Mouse (Mus musculus) urinary bladder, postnatal 10 days (tissue): ENCODE results near the gene Fcna.

Source experiments
- DNase-seq: peaks from one replicate; pipeline ENCODE4 v3.0.0; 2022; ENCODE audit warnings: low spot score

Fcna gene

DNA sequence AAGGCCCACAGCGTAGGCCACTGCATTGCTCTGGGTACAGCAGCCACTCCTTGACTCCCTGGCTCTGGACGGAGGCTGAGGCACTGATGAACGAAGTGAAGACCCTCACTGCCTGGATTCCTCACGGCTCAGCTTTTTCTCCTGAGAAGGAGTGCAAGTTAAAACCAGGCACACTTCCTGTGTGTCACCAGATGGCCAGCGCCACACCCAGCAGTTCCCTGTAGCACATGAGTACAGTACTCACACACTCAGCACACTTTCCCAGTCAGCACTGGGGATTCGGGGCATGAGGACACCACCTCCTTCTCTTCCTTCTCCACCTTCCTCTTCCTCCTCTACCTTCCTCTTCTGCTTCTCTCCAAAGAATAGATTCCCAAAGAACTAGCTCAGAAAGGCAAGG, at the start of gene Fcna:
TSS of gene Fcna (minus strand) at position 220 of the 400 bp plus-strand sequence.
- DNase-seq, result no peak

GRCm38 (mm10) chr2:25676486-25676885, 48.7 kb upstream of the Fcna start, which contains the start of gene Lcn6:
Gene Lcn6 (plus strand): TSS chr2:25676786.
- no peak for DNase-seq

GRCm38 (mm10) chr2:25666516-25666915, 38.7 kb upstream of the Fcna start:
- DNase-seq, result no peak

DNA sequence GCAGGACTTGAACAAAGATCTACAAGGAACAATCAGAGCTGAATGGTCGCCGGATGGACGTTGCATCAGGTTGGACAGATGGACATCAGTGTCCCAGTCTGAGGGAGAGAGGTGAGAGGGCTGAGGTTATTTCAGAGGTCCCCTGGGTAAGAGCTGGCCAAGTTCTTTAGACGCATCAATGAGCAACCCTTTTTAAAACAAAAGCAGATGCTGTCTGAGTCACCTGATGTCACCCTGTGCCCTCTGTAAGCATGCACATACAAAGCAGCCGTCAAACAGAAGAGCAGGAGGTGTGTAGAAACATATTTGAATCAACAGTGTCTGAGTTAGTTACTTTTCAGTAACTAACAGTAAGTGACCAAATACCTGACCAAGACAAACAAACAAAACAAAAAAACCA, 36.3 kb upstream of the Fcna start:
- no peak for DNase-seq

- DNase-seq, result no peak
Observed at GRCm38 (mm10) chr2:25663511-25663910, 35.7 kb upstream of the Fcna start.

- no peak for DNase-seq
Observed at GRCm38 (mm10) chr2:25661245-25661970, 33.6 kb upstream of the Fcna start.

DNA sequence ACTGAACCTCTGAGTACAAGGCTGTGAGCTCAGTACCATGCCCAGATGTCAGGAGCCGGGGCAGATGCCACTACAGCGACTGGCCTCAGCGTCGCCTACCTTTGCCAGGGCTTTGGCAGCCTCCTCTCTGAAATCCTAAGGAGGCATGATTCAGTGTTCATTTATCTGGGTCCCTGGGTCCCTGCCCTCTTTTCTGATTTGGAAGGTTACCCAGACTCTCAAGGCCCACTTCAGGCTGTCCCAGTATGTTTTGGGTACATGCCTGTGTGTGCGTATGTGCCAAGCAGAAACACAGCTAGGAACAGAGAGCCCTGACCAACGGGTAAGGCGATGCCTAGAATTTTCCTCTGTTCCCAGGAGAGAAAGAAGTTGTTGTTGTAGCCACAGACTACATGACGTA, 32.4 kb upstream of the Fcna start:
- DNase-seq, result no peak

GRCm38 (mm10) chr2:25657652-25658051, 29.8 kb upstream of the Fcna start, which contains the start of gene Lcn5:
Gene Lcn5 (plus strand): TSS chr2:25657952.
- DNase-seq, result no peak

DNA sequence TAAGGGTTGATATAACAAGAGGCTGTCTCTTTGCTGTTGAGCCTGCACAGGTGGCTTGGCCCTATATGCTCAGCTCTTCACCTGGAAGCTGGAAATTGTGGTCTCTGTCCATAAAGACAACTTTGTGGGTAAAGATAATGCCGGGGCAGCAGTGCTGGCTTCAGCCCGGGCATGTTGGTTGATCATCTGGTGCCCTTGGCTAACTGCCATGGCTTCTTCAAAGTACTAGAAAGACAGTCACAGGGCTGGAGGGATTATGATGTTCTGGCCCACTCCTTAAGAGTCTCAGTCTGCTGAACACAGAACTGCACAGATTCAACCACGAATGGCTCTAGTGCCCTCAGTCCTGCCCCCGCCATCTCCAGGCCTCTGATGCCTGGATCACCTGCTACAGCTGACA, 29.4 kb upstream of the Fcna start:
- DNase-seq, result no peak

GRCm38 (mm10) chr2:25656691-25657090, 28.9 kb upstream of the Fcna start:
- no peak for DNase-seq

DNA sequence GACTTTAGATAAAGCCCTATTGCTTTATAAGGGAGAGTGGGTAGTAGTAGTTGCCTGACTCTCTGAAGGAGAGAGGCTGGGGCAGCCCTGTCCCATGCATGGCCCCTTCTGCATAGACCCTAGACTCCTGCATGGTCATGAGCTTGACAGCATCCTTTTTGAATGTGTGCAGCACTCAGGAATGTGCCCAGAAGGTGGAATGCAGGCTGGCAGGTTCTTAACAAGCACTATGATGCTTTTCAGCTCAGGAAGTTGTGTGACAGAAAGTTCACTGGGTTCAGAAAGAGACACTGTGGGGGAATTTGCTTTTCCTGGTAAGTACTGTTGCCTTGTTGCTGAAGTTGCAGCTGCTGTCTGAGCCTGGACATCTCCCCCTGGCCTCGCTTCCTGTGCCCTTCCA, 26.7 kb upstream of the Fcna start:
- DNase-seq, result no peak

- DNase-seq, result no peak
Observed at GRCm38 (mm10) chr2:25652902-25653301, 25.1 kb upstream of the Fcna start, which contains the start of gene Lcn8. Gene Lcn8 (plus strand): TSS chr2:25653120.

- DNase-seq, result no peak
Observed at GRCm38 (mm10) chr2:25639890-25640289, 12.1 kb upstream of the Fcna start.

GRCm38 (mm10) chr2:25634046-25634445, 6.2 kb upstream of the Fcna start:
- DNase-seq, result no peak

- no peak for DNase-seq
Observed at GRCm38 (mm10) chr2:25633616-25634015, 5.8 kb upstream of the Fcna start.

- no peak for DNase-seq
Observed at GRCm38 (mm10) chr2:25628738-25629137, 908 bp upstream of the Fcna start.

- no peak for DNase-seq
Observed at GRCm38 (mm10) chr2:25625986-25626385, 1.8 kb downstream of the Fcna start.

- peak; percentile 67 for DNase-seq
Observed at GRCm38 (mm10) chr2:25621229-25622200, 6.3 kb downstream of the Fcna start, which contains the start of gene Tmem141. Gene Tmem141 (minus strand): TSS chr2:25622005.

DNA sequence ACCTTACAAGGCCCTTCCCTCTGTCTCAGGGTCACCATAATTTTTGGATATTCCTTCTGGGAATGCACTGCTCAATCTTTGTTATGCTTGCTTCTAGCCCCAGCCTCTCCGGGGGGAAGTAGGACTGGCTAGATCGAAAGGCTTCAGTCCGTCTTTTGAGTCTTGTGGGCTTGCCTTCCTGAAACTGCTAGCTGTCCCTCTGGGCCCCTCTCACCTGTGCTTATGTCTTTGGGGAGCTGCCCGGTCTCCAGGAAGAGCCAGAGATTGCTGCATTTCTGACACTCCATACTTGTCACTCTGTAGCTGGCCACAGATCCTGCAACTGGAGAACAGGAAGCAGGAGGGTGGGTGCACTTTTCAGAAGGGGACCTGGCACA, 7.0 kb downstream of the Fcna start:
- DNase-seq, result no peak

GRCm38 (mm10) chr2:25620386-25620785, 7.4 kb downstream of the Fcna start:
- DNase-seq, result no peak

- no peak for DNase-seq
Observed at GRCm38 (mm10) chr2:25617578-25617977, 10.3 kb downstream of the Fcna start, which contains the start of gene Ccdc183. Gene Ccdc183 (minus strand): TSS chr2:25617678.

- no peak for DNase-seq
Observed at GRCm38 (mm10) chr2:25616398-25616797, 11.4 kb downstream of the Fcna start.

DNA sequence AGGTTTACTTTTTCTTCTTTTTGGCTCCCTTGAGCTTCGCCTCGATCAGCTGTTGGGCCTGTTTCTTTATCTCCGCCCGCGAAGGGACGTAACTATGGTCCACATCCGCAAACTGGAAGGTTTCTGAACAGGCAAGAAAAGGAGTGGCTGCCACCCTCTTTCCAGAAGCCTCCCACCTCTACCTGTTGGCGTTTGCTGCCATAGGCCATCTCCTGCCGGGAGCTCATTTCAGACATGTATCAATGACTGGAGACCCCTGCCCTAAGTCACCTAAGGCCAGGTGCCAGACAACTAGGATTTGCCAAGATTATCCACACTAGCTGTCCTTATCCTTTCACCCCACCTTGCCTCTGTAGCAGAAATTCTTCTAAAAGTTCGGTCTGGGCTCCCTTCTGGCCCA, 19.2 kb downstream of the Fcna start:
- no peak for DNase-seq
